Mouse (Mus musculus) kidney, adult 18-20 months (tissue): ENCODE measurements around the gene Vps53.

Experiments used
- DNase-seq: peaks from one replicate; pipeline ENCODE4 v3.0.0; 2021

The Vps53 gene

GRCm38 (mm10) chr11:76050967-76051512 lies 128.4 kb downstream of the Vps53 start:
- no peak for DNase-seq

- no peak for DNase-seq
These were observed 128.9 kb downstream of the Vps53 start for GRCm38 (mm10) chr11:76050509-76050908.

- no peak for DNase-seq
These were observed 134.1 kb downstream of the Vps53 start for GRCm38 (mm10) chr11:76045367-76045766.

GRCm38 (mm10) chr11:76044468-76044867 lies 135.0 kb downstream of the Vps53 start:
- DNase-seq = no peak

- DNase-seq = no peak
These were observed 136.6 kb downstream of the Vps53 start for GRCm38 (mm10) chr11:76042882-76043281.

- DNase-seq = no peak
These were observed 137.3 kb downstream of the Vps53 start for GRCm38 (mm10) chr11:76042041-76042638.

GRCm38 (mm10) chr11:76040761-76041376 lies 138.6 kb downstream of the Vps53 start:
- DNase-seq = no peak

- no peak for DNase-seq
These were observed 139.3 kb downstream of the Vps53 start for GRCm38 (mm10) chr11:76040106-76040505.

GRCm38 (mm10) chr11:76039271-76040053 lies 140.0 kb downstream of the Vps53 start:
- no peak for DNase-seq

- DNase-seq = no peak
These were observed 141.7 kb downstream of the Vps53 start for GRCm38 (mm10) chr11:76037581-76038294.

GRCm38 (mm10) chr11:76035182-76035581 lies 144.3 kb downstream of the Vps53 start:
- DNase-seq = no peak

GRCm38 (mm10) chr11:76033836-76034235 lies 145.6 kb downstream of the Vps53 start:
- no peak for DNase-seq

GRCm38 (mm10) chr11:76033359-76033758 lies 146.1 kb downstream of the Vps53 start:
- no peak for DNase-seq

- DNase-seq = no peak
These were observed 151.4 kb downstream of the Vps53 start for GRCm38 (mm10) chr11:76028072-76028465.

GRCm38 (mm10) chr11:76027139-76028071 lies 152.0 kb downstream of the Vps53 start, which contains the start of gene Rflnb:
TSS of gene Rflnb (minus strand) at chr11:76027782.
- peak; percentile 92 for DNase-seq

- DNase-seq = no peak
These were observed 152.8 kb downstream of the Vps53 start for GRCm38 (mm10) chr11:76026527-76027138.

- no peak for DNase-seq
These were observed 154.3 kb downstream of the Vps53 start for GRCm38 (mm10) chr11:76025080-76025583.

- DNase-seq = no peak
These were observed 158.5 kb downstream of the Vps53 start for GRCm38 (mm10) chr11:76020916-76021315.

- no peak for DNase-seq
These were observed 159.6 kb downstream of the Vps53 start for GRCm38 (mm10) chr11:76019879-76020278.

GRCm38 (mm10) chr11:76015814-76016213 lies 163.6 kb downstream of the Vps53 start:
- no peak for DNase-seq

- no peak for DNase-seq
These were observed 164.2 kb downstream of the Vps53 start for GRCm38 (mm10) chr11:76015251-76015650.
